Mouse (Mus musculus) MEL (cell line): Measurements from ENCODE around the gene Fam184b. TPM values are rescaled to one million over a fixed set of nuclear protein-coding genes. Genes with fewer than 3 reads are reported as not detected.

Source experiments
- DNase-seq: peaks from one replicate; pipeline ENCODE4 v3.0.0; 2011; ENCODE audit warnings: low read depth, low spot score
- H3K27ac ChIP-seq: 2 replicates; pipeline ENCODE4 v1.5.1; 2012; ENCODE audit warnings: low read depth, mild to moderate bottlenecking, control low read depth, low read length, moderate library complexity; ENCODE audit not compliant: control insufficient read depth
- H3K27me3 ChIP-seq, 2 experiments: fragments of 150-350 bp in 1 of 2; sonication (generic) in 1 of 2; 2 replicates each; pipeline ENCODE4 v1.6.1; 2012; ENCODE audit warnings: low read length in 2 of 2, mild to moderate bottlenecking in 2 of 2, improper control_type of control experiment in 1 of 2, moderate library complexity in 1 of 2; ENCODE audit not compliant: insufficient read depth in 2 of 2, control insufficient read depth in 1 of 2
- H3K36me3 ChIP-seq, 2 experiments: 2 replicates each; pipeline ENCODE4 v1.6.1; 2012 to 2014; ENCODE audit warnings: low read length in 2 of 2, improper control_type of control experiment in 1 of 2, inconsistent platforms in 1 of 2, mild to moderate bottlenecking in 1 of 2; ENCODE audit not compliant: insufficient read depth in 2 of 2, control insufficient read depth in 1 of 2
- H3K4me1 ChIP-seq, 2 experiments: fragments of 150-350 bp in 1 of 2; sonication (generic) in 1 of 2; 2 replicates each; pipeline ENCODE4 v1.6.1; 2012; ENCODE audit warnings: low read length in 2 of 2, improper control_type of control experiment in 1 of 2, mild to moderate bottlenecking in 1 of 2; ENCODE audit not compliant: insufficient read depth in 2 of 2, control insufficient read depth in 1 of 2
- H3K4me3 ChIP-seq, 2 experiments: fragments of 150-350 bp in 1 of 2; sonication (generic) in 1 of 2; 2 replicates each; pipeline ENCODE4 v1.5.1; 2012; ENCODE audit warnings: low read depth in 2 of 2, low read length in 2 of 2, mild to moderate bottlenecking in 2 of 2, moderate library complexity in 2 of 2, control low read depth in 1 of 2, improper control_type of control experiment in 1 of 2; ENCODE audit not compliant: control insufficient read depth in 1 of 2, insufficient read depth in 1 of 2
- H3K79me2 ChIP-seq: 2 replicates; pipeline ENCODE4 v1.6.1; 2012; ENCODE audit warnings: mild to moderate bottlenecking, low read length, moderate library complexity; ENCODE audit not compliant: control insufficient read depth, poor library complexity, insufficient read depth
- H3K9ac ChIP-seq: 2 replicates; pipeline ENCODE4 v1.6.1; 2012; ENCODE audit warnings: low read depth, mild to moderate bottlenecking, control low read depth, low read length, moderate library complexity; ENCODE audit not compliant: control insufficient read depth, poor library complexity, severe bottlenecking
- H3K9me3 ChIP-seq: fragments of 150-350 bp; sonication (generic); replicated peaks from 2 replicates; pipeline ENCODE4 v1.6.1; 2012; ENCODE audit warnings: mild to moderate bottlenecking, low read length, improper control_type of control experiment, moderate library complexity; ENCODE audit not compliant: insufficient read depth
- CHD1 ChIP-seq: IDR thresholded peaks from 2 replicates; pipeline ENCODE4 v1.6.1; 2012; ENCODE audit warnings: low read depth, mild to moderate bottlenecking, inconsistent platforms, low read length, improper control_type of control experiment
- CHD2 ChIP-seq: IDR thresholded peaks from 2 replicates; pipeline ENCODE4 v1.6.1; 2011; ENCODE audit warnings: low read length, improper control_type of control experiment
- E2F4 ChIP-seq: IDR thresholded peaks from 2 replicates; pipeline ENCODE4 v1.6.1; 2011; ENCODE audit warnings: low read depth, low read length, improper control_type of control experiment, borderline replicate concordance
- ELF1 ChIP-seq: IDR thresholded peaks from 2 replicates; pipeline ENCODE4 v1.6.1; 2014; ENCODE audit warnings: low read depth, mild to moderate bottlenecking, inconsistent platforms, low read length, improper control_type of control experiment, moderate library complexity
- ETS1 ChIP-seq: IDR thresholded peaks from 2 replicates; pipeline ENCODE4 v1.6.1; 2012; ENCODE audit warnings: low read depth, mild to moderate bottlenecking, inconsistent platforms, low read length, improper control_type of control experiment, moderate library complexity
- GABPA ChIP-seq: IDR thresholded peaks from 2 replicates; pipeline ENCODE4 v1.6.1; 2012; ENCODE audit warnings: low read depth, mild to moderate bottlenecking, inconsistent platforms, low read length, improper control_type of control experiment, moderate library complexity
- JUND ChIP-seq: IDR thresholded peaks from 2 replicates; pipeline ENCODE4 v1.6.1; 2011; ENCODE audit warnings: low read depth, mild to moderate bottlenecking, improper control_type of control experiment, low read length
- KAT2A ChIP-seq: conservative IDR thresholded peaks from 2 replicates; pipeline ENCODE4 v1.6.1; 2012; ENCODE audit warnings: low read depth, low read length, improper control_type of control experiment, inconsistent platforms
- MAFK ChIP-seq: IDR thresholded peaks from 2 replicates; pipeline ENCODE4 v1.6.1; 2011; ENCODE audit warnings: low read depth, mild to moderate bottlenecking, low read length, improper control_type of control experiment, borderline replicate concordance
- MEF2A ChIP-seq: IDR thresholded peaks from 2 replicates; pipeline ENCODE4 v1.6.1; 2014; ENCODE audit warnings: low read depth, mild to moderate bottlenecking, inconsistent platforms, low read length, improper control_type of control experiment; ENCODE audit not compliant: poor library complexity, insufficient replicate concordance, severe bottlenecking; ENCODE audit errors: extremely low read depth
- MXI1 ChIP-seq: IDR thresholded peaks from 2 replicates; pipeline ENCODE4 v1.6.1; 2011; ENCODE audit warnings: mild to moderate bottlenecking, low read depth, low read length, improper control_type of control experiment
- MYB ChIP-seq: IDR thresholded peaks from 2 replicates; pipeline ENCODE4 v1.6.1; 2011; ENCODE audit warnings: mild to moderate bottlenecking, low read depth, low read length, improper control_type of control experiment
- MYC ChIP-seq: IDR thresholded peaks from 2 replicates; pipeline ENCODE4 v1.6.1; 2011; ENCODE audit warnings: low read depth, mild to moderate bottlenecking, low read length, improper control_type of control experiment, moderate library complexity
- POLR2A ChIP-seq, 2 experiments: IDR thresholded peaks; 2 replicates each; pipeline ENCODE4 v1.6.1; 2011 to 2012; ENCODE audit warnings: low read length in 2 of 2, mild to moderate bottlenecking in 2 of 2, control low read depth in 1 of 2, improper control_type of control experiment in 1 of 2, low read depth in 1 of 2, moderate library complexity in 1 of 2; ENCODE audit not compliant: control insufficient read depth in 1 of 2, insufficient read depth in 1 of 2, poor library complexity in 1 of 2
- POLR2AphosphoS5 ChIP-seq: IDR thresholded peaks from 2 replicates; pipeline ENCODE4 v1.6.1; 2012; ENCODE audit warnings: low read depth, borderline replicate concordance, mild to moderate bottlenecking, inconsistent platforms, low read length, moderate library complexity, mixed read lengths
- RCOR1 ChIP-seq: IDR thresholded peaks from 2 replicates; pipeline ENCODE4 v1.6.1; 2012; ENCODE audit warnings: low read depth, mild to moderate bottlenecking, inconsistent platforms, low read length, improper control_type of control experiment
- SMC3 ChIP-seq: IDR thresholded peaks from 2 replicates; pipeline ENCODE4 v1.6.1; 2011; ENCODE audit warnings: low read depth, low read length, improper control_type of control experiment
- TAL1 ChIP-seq: IDR thresholded peaks from 2 replicates; pipeline ENCODE4 v1.6.1; 2012; ENCODE audit warnings: mild to moderate bottlenecking, inconsistent platforms, low read length, moderate library complexity, mixed read lengths
- TBP ChIP-seq: IDR thresholded peaks from 2 replicates; pipeline ENCODE4 v1.8.0; 2011; ENCODE audit warnings: low read depth, low read length, improper control_type of control experiment
- USF1 ChIP-seq: IDR thresholded peaks from 2 replicates; pipeline ENCODE4 v1.6.1; 2014; ENCODE audit warnings: low read depth, mild to moderate bottlenecking, inconsistent platforms, low read length, improper control_type of control experiment, moderate library complexity
- ZKSCAN1 ChIP-seq: IDR thresholded peaks from 2 replicates; pipeline ENCODE4 v1.6.1; 2012; ENCODE audit warnings: low read depth, mild to moderate bottlenecking, inconsistent platforms, low read length, improper control_type of control experiment, moderate library complexity
- ZNF384 ChIP-seq: IDR thresholded peaks from 2 replicates; pipeline ENCODE4 v1.6.1; 2012; ENCODE audit warnings: low read depth, mild to moderate bottlenecking, inconsistent platforms, low read length, improper control_type of control experiment
- polyA plus RNA-seq, 2 experiments: library from polyadenylated mRNA; stranded (reverse) in 1 of 2; unstranded in 1 of 2; fragments of >175 nt in 1 of 2; fragments of >200 nt in 1 of 2; gene quantifications; 2 replicates each; pipeline versions ENCODE4 v1.2.1 to v1.2.4; 2012; ENCODE audit warnings: low replicate concordance in 2 of 2, low read depth in 1 of 2; ENCODE audit not compliant: insufficient read length in 2 of 2, insufficient read depth in 1 of 2, missing spikeins in 1 of 2
- total RNA-seq: library from RNA; depleted of rRNA; stranded (reverse); fragments of 300-350 nt; gene quantifications from 2 replicates; pipeline ENCODE4 v1.2.3, GENCODE M21; 2012

Fam184b gene
- total and polyA plus RNA-seq, 3 experiments, result under 0.01 to 0.06 TPM; not detected in 1

DNA sequence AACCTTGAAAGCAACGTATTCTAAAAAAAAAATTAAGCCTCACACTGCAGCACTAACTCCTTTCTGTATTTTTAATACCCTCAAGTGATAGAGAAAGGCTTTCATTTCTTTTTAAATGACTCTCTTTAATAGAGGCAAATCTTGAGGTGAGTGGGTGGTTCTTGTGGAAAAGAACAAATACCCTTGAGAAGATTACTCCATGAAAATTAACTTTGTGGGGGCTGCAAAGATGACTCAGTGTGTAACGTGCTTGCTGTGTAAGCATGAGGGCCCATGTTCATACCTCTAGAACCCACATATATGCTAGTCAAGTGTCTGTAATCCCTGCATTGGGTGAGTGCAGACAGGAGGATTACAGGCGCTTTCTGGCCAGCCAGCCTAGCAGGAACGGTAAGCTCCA is 49.3 kb downstream of the Fam184b start:
- H3K4me3 ChIP-seq, result no peak overlapping the region
- no peaks in the 10 kb centered on the region for H3K36me3 ChIP-seq
- no peaks in the 10 kb centered on the region for H3K4me1 ChIP-seq
- no peak for TF ChIP-seq MYC
- TF ChIP-seq USF1, result no peak
- no peak for TF ChIP-seq MYB
- no peak for TF ChIP-seq ZKSCAN1
- TF ChIP-seq TAL1, result no peak
- no peak for TF ChIP-seq ZNF384
- TF ChIP-seq TBP, result no peak
- no peak for TF ChIP-seq SMC3
- no peak for TF ChIP-seq MEF2A
- TF ChIP-seq JUND, result no peak
- no peaks in the 10 kb centered on the region for H3K79me2 ChIP-seq
- no peak overlapping the region for H3K9ac ChIP-seq
- peaks cover 2 to 3% of the 10 kb centered on the region in 2 experiments; a peak in 1 of 4 replicates for H3K27me3 ChIP-seq
- no peak for DNase-seq
- H3K27ac ChIP-seq, result no peak overlapping the region
- no peaks in the 10 kb centered on the region for H3K9me3 ChIP-seq

DNA sequence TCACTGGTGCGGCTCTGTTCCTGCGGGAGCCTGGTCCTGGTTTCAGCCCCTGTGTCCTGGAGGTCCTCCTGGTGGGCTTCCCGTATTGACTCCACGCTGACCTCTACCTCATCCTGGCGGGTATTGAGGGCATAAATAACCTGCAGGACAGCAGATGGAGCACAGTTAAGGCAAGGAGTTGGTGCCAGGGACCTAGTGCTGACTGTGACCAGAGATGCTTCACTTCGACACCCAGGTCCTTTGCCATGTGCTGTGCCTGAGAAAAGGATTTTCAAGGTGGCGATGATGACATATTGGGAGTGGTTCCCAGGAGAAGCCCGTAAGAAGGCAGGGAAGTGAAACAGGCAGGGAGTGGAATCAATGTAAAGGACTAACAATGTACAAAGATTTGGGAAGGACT is 54.8 kb downstream of the Fam184b start:
- no peak for DNase-seq
- H3K27me3 ChIP-seq, result peaks cover 0 to 2% of the 10 kb centered on the region in 2 experiments; a peak in 1 of 4 replicates

More for the DNA sequence above, 54.8 kb downstream of the Fam184b start:
- Histone ChIP-seq H3K36me3 (no peaks in the 10 kb centered on the region), H3K9me3 (no peaks in the 10 kb centered on the region), H3K27ac (no peak overlapping the region), H3K79me2 (no peaks in the 10 kb centered on the region), H3K4me1 (no peaks in the 10 kb centered on the region), H3K9ac (no peak overlapping the region), H3K4me3 (no peak overlapping the region)
- TF ChIP-seq ELF1 (no peak), TBP (no peak), POLR2A (IDR thresholded peaks at IDR 0.05; ENCODE audit: control insufficient read depth in 1 of 2, insufficient read depth in 1 of 2, low read depth in 1 of 2, low read length in 2 of 2, poor library complexity in 1 of 2) (no peak), CHD2 (no peak), USF1 (no peak), ETS1 (no peak), RCOR1 (no peak), MEF2A (no peak), MXI1 (no peak), MYB (no peak), E2F4 (no peak), POLR2AphosphoS5 (no peak), GABPA (no peak), MAFK (no peak), CHD1 (no peak), KAT2A (no peak), SMC3 (no peak)
